Mouse (Mus musculus): ENCODE measurements at regions not wholly inside any gene's neighbourhood (a gene's known extent, or its start where the extent isn't known, plus 50 kb on each side); places are given as distances from the start of the nearest gene placed in this dataset.
A peak's percentile ranks its signal among the peaks of the same experiment; 100 is the strongest.
"Not testable (repeated sequence)": the region's sequence is repeated elsewhere in the genome, so short reads cannot be mapped to it uniquely, and the experiment has no call there.

GRCm38 (mm10) chr10:119146342-119146741 lies 93.5 kb downstream of the Cand1 start:
- no peak for DNase-seq (ENCODE audit: low read depth, low spot score)

- DNase-seq (ENCODE audit: low read depth, low spot score): no peak
Observed at GRCm38 (mm10) chr10:119142866-119143265, 97.0 kb downstream of the Cand1 start.

- no peak for DNase-seq (ENCODE audit: low read depth, low spot score)
Observed at GRCm38 (mm10) chr10:119142307-119142706, 97.5 kb downstream of the Cand1 start.

DNA sequence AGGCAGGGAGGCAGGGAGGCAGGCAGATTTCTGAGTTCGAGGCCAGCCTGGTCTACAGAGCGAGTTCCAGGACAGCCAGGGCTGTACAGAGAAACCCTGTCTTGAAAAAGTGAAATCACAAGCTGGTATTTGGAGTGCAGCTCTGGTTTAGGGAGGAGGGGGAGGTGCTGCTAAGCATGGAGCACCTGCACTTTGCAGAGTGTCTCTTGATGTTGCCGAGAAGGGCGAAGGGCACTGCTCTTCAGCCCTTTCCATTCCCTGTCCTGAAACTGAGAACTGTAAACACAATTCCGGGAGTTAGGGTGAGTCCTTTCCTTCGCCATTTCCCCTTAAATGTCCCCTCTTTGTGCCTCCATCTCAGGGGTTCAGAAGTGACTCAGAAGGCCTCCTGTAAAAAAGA lies 101.6 kb downstream of the Cand1 start:
- no peak for DNase-seq (ENCODE audit: low read depth, low spot score)

- no peak for DNase-seq (ENCODE audit: low read depth, low spot score)
Observed at GRCm38 (mm10) chr10:119135489-119135924, 104.3 kb downstream of the Cand1 start.

DNA sequence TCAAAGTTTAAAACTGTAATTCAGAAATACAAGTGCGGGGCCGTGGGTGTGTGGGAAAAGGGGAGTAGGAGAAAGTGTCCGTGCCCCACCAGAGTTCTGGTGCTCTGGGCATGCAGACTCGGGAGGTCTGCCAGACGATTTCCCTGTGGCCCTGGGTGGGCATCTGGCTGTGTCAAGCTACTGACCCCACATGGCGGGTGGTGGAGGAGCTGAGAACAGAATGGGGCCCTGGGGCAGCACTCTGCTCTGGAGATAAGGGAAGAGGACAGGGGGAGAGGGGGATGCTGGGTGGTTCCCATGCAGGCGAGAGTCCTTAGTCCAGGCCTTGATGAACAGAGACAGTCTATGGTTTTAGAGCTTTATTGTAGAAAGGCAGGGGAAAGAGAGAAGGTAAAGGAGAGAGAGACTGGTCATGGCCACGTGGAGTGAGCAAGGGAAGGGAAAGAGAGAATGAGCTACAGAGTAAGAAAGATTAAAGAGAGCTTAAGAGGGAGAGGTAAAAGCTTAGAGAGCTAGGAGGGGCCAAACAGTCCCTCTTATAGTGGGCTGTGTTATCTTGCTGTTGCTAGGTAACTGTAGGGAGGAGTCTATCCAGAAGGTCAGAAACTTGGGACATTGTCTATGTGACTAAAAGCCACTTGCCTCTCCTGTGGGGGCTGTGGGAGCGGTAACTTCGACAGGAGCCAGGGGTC lies 104.9 kb downstream of the Cand1 start:
- DNase-seq (ENCODE audit: low read depth, low spot score): no peak

- peak; percentile 73 for DNase-seq (ENCODE audit: low read depth, low spot score)
Observed at GRCm38 (mm10) chr10:119131977-119132376, 107.9 kb downstream of the Cand1 start.

GRCm38 (mm10) chr10:119130676-119131075 lies 109.2 kb downstream of the Cand1 start:
- no peak for DNase-seq (ENCODE audit: low read depth, low spot score)

DNA sequence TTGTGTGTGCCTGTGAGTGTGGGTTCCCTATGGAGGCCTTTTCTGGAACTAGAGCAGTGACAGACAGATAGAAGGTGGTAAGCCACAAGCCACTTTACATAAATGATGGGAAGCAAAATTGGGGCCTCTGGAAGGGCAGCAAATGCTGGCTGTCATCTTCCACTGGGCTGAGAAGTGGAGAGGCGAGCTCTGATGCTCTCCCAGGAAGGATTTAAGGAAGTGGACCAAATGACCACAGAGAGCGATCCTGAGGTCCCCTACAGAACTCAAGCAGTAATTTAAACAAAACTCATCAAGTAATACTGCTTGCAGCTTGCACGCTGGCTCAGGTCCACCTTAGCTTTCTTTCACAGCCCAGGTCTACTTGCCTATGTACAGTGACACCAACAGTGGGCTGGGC lies 111.8 kb downstream of the Cand1 start:
- DNase-seq (ENCODE audit: low read depth, low spot score): no peak

DNA sequence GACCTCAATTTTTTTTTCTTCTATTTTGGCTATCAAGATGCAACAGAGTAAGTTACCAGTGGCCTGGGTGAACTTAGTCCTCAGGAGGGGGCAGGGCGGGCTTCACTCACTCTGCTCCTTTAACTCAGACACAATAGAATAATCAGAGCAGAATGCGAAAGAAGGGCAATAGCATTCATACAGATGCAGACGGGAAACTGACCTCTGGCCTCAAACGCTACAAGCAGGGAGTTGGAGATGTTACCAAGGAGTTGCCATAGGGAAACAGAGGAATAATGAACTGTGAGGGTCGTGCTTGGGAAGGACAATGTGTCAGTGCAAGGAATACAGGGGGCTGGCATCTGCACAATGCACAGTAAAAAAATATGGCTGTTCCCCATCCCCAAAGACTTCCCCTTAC lies 116.3 kb downstream of the Cand1 start:
- peak; percentile 48 for DNase-seq (ENCODE audit: low read depth, low spot score)

GRCm38 (mm10) chr10:119122347-119122746 lies 117.5 kb downstream of the Cand1 start:
- DNase-seq (ENCODE audit: low read depth, low spot score): no peak

DNA sequence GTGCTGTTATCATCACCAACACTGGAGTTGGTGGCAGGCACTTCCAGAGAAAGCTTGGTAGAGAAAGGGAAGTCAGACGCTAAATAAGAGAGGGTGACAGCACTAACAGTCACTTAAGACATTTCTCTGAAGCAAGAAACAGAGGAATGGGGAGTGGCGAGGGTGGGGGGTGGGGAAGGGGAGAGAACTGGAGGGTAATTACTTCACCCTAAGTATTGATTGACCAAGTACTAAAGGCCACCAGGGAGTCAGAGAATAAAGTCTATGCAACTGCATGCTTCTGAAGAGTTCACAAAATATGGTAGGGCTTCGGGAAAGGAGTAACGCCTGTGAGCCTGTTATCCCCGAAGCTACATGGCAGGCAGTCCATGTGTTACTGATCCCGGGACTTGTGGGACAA lies 118.3 kb downstream of the Cand1 start:
- no peak for DNase-seq (ENCODE audit: low read depth, low spot score)

- DNase-seq (ENCODE audit: low read depth, low spot score): no peak
Observed at GRCm38 (mm10) chr10:119116843-119117390, 122.9 kb downstream of the Cand1 start.

GRCm38 (mm10) chr10:119115200-119115599 lies 124.7 kb downstream of the Cand1 start:
- not testable (repeated sequence) for DNase-seq (ENCODE audit: low read depth, low spot score)

DNA sequence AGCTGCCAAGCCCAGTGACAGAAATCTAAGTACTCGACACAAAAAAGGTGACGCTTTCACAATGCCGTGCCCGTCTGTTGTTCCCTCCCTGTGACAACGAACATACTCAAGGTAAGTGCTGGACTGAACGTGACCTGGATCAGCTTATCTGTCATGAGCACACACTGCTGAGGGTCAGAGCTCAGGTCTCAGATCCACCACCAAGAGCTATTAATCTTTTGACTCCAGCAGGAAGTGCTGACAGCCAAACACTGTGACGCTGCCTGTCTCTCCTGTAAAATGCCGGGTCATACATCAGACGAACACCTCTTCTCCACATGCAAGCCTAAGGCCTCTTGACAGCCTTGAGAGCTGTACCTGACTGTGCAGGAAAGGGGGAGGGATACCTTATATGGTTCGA lies 125.2 kb downstream of the Cand1 start:
- DNase-seq (ENCODE audit: low read depth, low spot score): peak; percentile 48

DNA sequence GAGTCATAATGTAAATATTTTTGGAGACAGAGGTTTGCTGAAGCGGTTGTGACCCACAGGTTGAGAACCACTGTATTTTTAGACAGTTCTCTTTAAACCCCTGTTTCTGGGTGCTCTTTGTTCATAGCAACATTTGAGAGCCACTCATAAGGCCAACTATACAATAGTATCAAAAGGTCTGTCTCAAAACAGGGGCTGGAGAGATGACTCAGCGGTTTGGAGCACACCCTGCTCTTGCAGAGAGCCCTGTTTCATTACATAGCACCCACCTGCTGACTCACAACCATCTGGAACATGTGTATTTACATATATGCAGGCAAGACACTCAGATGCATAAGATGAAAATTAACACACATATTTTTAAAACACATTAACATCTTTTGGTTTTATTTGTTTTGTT lies 128.0 kb downstream of the Cand1 start:
- no peak for DNase-seq (ENCODE audit: low read depth, low spot score)

DNA sequence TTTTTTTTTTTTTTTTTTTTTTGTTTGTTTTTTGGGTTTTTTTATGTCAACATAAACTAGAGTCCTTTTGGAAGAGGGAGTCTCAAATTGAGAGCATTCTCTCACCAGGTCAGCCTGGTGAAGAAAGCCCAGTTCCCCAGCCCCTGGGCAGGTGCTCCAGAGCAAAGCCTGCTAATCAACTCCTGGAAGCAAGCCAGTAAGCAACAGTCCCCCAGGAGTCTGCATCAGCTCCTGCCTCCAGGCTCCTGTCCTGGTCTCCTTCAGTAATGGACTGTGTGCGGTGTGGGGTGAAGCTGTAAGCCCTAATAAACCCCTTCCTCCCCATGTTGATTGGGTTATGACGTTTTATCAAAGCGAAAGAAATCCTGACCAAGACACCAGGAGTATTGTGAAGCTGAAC lies 128.4 kb downstream of the Cand1 start:
- DNase-seq (ENCODE audit: low read depth, low spot score): no peak

GRCm38 (mm10) chr10:119110614-119111013 lies 129.2 kb downstream of the Cand1 start:
- DNase-seq (ENCODE audit: low read depth, low spot score): no peak

DNA sequence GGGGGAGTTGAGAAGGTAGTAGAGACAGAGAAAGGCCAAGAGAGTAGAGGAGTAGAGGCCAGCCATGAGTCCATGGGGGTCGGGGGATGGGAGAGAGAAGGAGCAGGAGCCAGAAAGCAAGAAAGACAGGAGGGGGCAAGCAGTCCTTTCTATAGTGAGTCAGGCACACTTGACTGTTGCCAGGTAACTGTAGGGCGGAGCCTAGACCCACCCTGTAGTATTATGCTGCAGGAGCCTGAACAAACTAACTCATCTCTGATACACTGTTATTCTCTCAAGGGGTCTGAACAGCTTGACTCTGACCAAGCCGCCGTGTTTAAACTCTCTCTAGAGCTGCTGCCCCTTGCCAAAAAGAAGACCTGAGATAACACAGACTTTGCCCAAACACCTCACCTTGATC lies 130.6 kb downstream of the Cand1 start:
- DNase-seq (ENCODE audit: low read depth, low spot score): no peak

DNA sequence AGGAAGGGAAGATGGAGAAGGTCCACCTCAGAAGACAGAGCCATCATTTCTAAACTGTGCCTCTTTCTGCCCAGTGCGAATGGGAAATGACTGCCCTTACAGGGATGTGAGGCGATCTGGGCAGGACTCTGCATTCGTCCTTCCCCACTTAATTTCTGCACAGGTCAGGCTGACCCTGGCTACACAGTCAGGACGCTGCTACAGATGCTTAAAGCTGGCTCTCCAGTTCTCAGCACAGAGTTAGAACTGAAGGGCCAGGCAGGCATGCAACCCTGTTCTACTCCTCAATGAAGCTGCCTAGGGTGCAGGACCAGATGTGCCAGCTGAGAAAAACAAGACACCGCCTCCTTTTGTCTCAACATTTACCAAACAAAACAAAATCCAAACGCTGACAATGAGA lies 132.1 kb downstream of the Cand1 start:
- no peak for DNase-seq (ENCODE audit: low read depth, low spot score)

- DNase-seq (ENCODE audit: low read depth, low spot score): no peak
Observed at GRCm38 (mm10) chr10:119106105-119106504, 133.8 kb downstream of the Cand1 start.

DNA sequence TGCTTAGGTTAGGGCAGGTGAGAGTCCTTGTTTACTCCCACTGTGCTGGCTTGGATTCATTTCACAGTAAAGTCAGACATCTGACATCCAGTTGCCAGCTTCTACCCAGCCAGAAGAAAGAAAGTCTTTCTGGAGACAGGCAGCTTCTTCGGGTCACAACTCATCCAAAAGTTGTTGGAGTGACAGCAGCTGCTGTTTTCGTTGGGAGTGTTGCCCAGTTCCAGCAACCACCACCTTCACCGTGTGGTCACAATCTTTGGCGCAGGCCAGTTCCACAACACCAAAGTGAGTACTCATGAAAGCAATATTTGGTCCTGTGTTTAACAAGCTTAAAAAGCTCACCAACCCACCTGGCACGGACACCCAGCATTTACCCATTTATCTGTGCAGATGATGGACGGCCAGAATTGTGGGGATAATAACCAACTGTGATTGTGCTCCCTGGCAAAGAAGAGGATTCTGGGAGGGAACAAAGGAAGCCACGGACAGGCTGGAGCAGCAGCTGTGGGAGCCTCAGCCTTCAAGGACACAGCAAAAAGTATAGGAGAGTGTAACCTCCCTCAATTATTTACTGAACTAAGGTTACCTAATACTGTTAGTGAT lies 134.5 kb downstream of the Cand1 start:
- DNase-seq (ENCODE audit: low read depth, low spot score): no peak

DNA sequence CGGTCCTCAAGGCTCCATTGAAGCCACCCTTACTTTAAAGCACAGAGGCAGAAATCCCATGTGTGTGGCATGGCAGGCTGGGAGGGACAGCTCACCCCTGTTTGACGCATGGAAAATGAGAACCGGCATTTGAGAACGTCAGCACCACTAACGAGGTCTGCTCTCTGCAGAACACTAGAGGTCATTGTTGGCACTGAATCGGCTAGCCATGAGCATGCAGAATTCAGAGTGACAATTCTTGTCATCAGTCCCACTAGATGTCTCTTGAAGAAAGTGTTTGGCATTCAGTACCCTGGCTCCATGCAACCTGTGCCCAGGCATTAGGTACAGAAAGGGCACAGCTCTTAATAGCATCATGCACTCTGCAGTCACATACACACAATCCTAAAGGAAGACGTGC lies 139.3 kb downstream of the Cand1 start:
- DNase-seq (ENCODE audit: low read depth, low spot score): no peak
